Mouse (Mus musculus) intestine, embryonic 16.5 days (tissue): ENCODE results near the gene Pcca. TPM values are rescaled to one million over a fixed set of nuclear protein-coding genes. Genes with fewer than 3 reads are reported as not detected.

Experiments used
- ATAC-seq: fragments of 200-750 bp; cut with Nextera tagmentation; 2 replicates; pipeline ENCODE4 v1.8.0; 2017; ENCODE audit warnings: moderate TSS enrichment, moderate library complexity
- H3K27ac ChIP-seq: fragments of 300-500 bp; sonication (generic); 2 replicates; pipeline ENCODE4 v1.5.1; 2014; ENCODE audit warnings: mild to moderate bottlenecking, low read length
- H3K27me3 ChIP-seq: fragments of 300-500 bp; sonication (generic); replicated peaks from 2 replicates; pipeline ENCODE4 v1.6.1; 2014; ENCODE audit warnings: low read length, control low read depth, mixed read lengths; ENCODE audit not compliant: control insufficient read depth, insufficient read depth
- H3K36me3 ChIP-seq: fragments of 300-500 bp; sonication (generic); 2 replicates; pipeline ENCODE4 v1.6.1; 2014; ENCODE audit warnings: low read length, control low read depth; ENCODE audit not compliant: control insufficient read depth, insufficient read depth
- H3K4me1 ChIP-seq: fragments of 300-500 bp; sonication (generic); 2 replicates; pipeline ENCODE4 v1.6.1; 2014; ENCODE audit warnings: low read length, control low read depth, mixed read lengths; ENCODE audit not compliant: control insufficient read depth, insufficient read depth
- H3K4me2 ChIP-seq: fragments of 300-500 bp; sonication (generic); 2 replicates; pipeline ENCODE4 v1.6.1; 2014; ENCODE audit warnings: low read depth, low read length, control low read depth
- H3K4me3 ChIP-seq: fragments of 300-500 bp; sonication (generic); 2 replicates; pipeline ENCODE4 v1.5.1; 2014; ENCODE audit warnings: mild to moderate bottlenecking, low read length
- H3K9ac ChIP-seq: fragments of 300-500 bp; sonication (generic); 2 replicates; pipeline ENCODE4 v1.6.1; 2014; ENCODE audit warnings: low read depth, low read length
- H3K9me3 ChIP-seq: fragments of 300-500 bp; sonication (generic); 2 replicates; pipeline ENCODE4 v1.6.1; 2016; ENCODE audit warnings: low read length, control low read depth; ENCODE audit not compliant: control insufficient read depth
- WGBS: fragments of 180-500 bp; shearing (Covaris S2); extraction: QIAGEN DNeasy Blood & Tissue Kit; methylation state at CpG from one replicate; pipeline ENCODE4 v1.1.7; 2014; 5-methylcytosine and 5-hydroxymethylcytosine counted together
- polyA plus RNA-seq: library from polyadenylated mRNA; unstranded; fragments of >200 nt; fragmentation: Nextera tagmentation; extraction: Ambion mirVana; gene quantifications from 2 replicates; pipeline ENCODE4 v1.2.1, GENCODE M21; 2015

Gene Pcca
- polyA plus RNA-seq, 1 experiment from 2014 or later, result 17.3 TPM

DNA sequence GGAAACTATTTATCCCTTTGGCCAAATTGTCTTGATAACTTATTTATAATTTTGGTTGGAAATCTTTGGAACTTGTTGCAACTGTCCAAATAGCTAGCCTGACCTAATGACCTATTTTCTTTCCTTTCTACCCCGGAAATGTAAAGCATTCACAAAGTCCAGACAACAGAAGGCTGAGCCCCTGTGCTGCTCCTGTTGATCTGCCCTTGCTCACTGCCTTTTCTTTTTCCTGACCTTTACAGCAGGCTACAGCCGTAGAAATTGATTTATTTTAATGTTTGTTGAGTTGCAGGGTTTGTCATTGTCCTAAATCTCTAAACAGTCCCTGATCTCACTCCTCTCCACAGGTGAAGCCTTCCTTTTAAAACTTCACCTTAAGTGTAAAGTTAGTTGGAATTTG is 231.8 kb downstream of the Pcca start:
- no peak overlapping the region for H3K27ac ChIP-seq
- H3K9me3 ChIP-seq, result no peaks in the 10 kb centered on the region
- H3K4me3 ChIP-seq, result no peak overlapping the region
- no peaks in the 10 kb centered on the region for H3K27me3 ChIP-seq
- no peak overlapping the region for H3K9ac ChIP-seq
- H3K4me2 ChIP-seq, result no peak overlapping the region
- H3K36me3 ChIP-seq, result no peaks in the 10 kb centered on the region
- no peaks in the 10 kb centered on the region for H3K4me1 ChIP-seq
- 42% methylated on average over 2 of the region's 2 CpGs for WGBS
- ATAC-seq, result no peak

DNA sequence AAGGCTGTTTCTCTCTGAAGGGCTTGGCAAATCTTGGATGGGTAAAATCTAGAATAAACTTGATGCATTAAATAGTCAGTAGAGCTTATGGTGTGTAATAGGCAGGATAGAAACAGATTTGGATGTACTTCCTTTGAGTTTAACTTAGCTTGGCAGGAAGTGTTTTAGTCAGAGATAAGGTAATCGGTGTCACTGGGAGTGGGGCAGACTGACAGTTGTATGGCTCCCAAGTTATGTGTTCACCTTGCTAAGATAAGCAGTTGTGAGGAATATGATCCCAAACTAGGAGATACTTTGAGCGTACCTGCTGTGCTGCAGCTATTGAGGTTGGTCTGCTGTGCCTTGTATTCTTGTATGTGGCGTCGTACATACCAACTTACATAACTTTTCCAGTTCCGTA is 232.3 kb downstream of the Pcca start:
- H3K9me3 ChIP-seq, result no peaks in the 10 kb centered on the region
- no peaks in the 10 kb centered on the region for H3K4me1 ChIP-seq
- ATAC-seq, result no peak
- 90% methylated on average over 5 of the region's 5 CpGs for WGBS
- no peak overlapping the region for H3K4me3 ChIP-seq
- no peak overlapping the region for H3K4me2 ChIP-seq
- H3K9ac ChIP-seq, result no peak overlapping the region
- H3K36me3 ChIP-seq, result no peaks in the 10 kb centered on the region
- H3K27me3 ChIP-seq, result no peaks in the 10 kb centered on the region
- no peak overlapping the region for H3K27ac ChIP-seq

DNA sequence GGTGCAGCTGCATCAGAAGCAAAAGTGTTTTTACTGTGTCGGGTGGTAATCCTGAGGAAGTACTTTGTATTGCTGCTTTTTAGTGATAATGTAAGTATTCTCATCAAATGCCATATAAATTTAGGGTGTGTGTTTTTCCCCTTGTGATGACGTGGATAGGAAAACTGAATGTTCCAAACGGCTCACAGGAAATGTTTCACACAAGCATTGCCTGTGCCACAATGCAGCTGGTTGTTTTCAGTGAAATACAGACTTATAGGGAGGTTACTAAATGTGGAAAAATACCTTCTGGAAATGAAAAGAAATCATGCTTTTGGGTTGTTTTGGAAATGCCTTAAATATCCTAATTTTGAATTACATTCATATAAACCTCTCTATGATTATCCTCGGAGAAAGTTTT is 250.6 kb downstream of the Pcca start:
- no peak for ATAC-seq
- 69% methylated on average over 4 of the region's 4 CpGs for WGBS

DNA sequence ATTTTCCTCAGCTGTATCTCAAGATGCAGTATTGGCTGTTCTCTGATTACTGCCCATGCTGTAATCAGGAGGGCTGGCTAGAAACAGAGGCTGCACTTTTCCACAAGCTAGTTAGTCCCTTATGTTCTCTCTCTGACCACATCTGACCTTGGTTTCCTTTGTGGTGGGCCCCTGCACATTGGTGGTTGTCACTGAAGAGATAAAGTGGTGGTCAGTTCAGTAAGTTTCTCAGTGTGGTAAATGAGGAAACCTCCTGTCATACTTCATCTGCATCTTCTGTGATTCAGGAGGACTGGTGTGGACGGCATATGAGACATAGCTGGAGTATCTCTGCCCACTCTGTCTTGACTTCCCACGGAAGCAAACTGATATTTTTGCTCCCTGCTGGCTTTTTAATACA is 254.1 kb downstream of the Pcca start:
- Histone ChIP-seq H3K4me1 (no peaks in the 10 kb centered on the region), H3K27ac (no peak overlapping the region), H3K4me3 (no peak overlapping the region), H3K27me3 (no peaks in the 10 kb centered on the region), H3K9me3 (no peaks in the 10 kb centered on the region), H3K4me2 (no peak overlapping the region), H3K36me3 (no peaks in the 10 kb centered on the region), H3K9ac (no peak overlapping the region)
- 73% methylated on average over 2 of the region's 2 CpGs for WGBS
- no peak for ATAC-seq

More for the DNA sequence above, 250.6 kb downstream of the Pcca start:
- no peak overlapping the region for H3K4me3 ChIP-seq
- H3K9me3 ChIP-seq, result no peaks in the 10 kb centered on the region
- no peaks in the 10 kb centered on the region for H3K27me3 ChIP-seq
- no peak overlapping the region for H3K9ac ChIP-seq
- H3K4me2 ChIP-seq, result no peak overlapping the region
- no peaks in the 10 kb centered on the region for H3K36me3 ChIP-seq
- no peak overlapping the region for H3K27ac ChIP-seq
- H3K4me1 ChIP-seq, result no peaks in the 10 kb centered on the region

DNA sequence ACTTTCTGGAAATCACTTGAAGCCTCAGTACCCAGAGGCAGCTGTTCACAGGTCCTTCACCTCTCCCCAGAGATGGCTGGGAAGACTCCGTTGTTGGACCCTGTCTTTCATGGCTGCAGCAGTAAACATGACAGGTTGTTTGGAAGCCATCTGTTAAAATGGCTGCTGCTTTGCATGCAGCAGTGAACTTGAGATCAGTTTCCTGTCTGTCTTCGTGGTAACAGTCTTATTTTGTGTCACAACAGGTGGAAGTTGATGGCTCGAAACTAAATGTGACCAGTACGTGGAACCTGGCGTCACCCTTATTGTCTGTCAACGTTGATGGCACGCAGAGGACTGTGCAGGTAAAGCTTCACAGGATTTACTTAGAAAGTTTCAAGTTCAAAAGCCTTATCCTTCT is 256.0 kb downstream of the Pcca start:
- no peak overlapping the region for H3K27ac ChIP-seq
- ATAC-seq, result no peak
- no peaks in the 10 kb centered on the region for H3K27me3 ChIP-seq
- no peak overlapping the region for H3K4me2 ChIP-seq
- no peak overlapping the region for H3K4me3 ChIP-seq
- WGBS, result 81% methylated on average over 7 of the region's 7 CpGs
- no peaks in the 10 kb centered on the region for H3K4me1 ChIP-seq
- H3K36me3 ChIP-seq, result no peaks in the 10 kb centered on the region
- H3K9me3 ChIP-seq, result no peaks in the 10 kb centered on the region
- H3K9ac ChIP-seq, result no peak overlapping the region

DNA sequence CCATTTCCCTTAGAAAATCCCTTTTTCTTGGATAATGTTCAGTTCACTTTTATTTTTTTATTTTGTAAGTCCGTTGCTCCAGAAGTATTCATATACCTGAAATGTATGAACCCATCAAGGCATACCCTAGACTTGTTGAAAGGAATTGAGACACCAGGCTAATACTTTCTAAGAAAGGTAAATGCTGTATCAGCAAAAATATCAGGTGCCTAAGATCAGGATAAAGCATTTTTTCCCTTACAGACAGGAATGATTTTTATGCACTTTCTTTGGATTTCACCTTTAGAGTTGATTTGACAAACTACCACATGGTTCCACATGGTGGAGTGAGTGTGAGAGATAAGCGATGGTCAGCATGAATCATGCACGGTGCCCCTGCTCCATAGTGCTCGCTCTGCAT is 259.2 kb downstream of the Pcca start:
- H3K9ac ChIP-seq, result no peak overlapping the region
- no peaks in the 10 kb centered on the region for H3K27me3 ChIP-seq
- no peak overlapping the region for H3K4me3 ChIP-seq
- 72% methylated on average over 4 of the region's 4 CpGs for WGBS
- no peak overlapping the region for H3K27ac ChIP-seq
- no peak overlapping the region for H3K4me2 ChIP-seq
- no peaks in the 10 kb centered on the region for H3K9me3 ChIP-seq
- no peaks in the 10 kb centered on the region for H3K4me1 ChIP-seq
- no peaks in the 10 kb centered on the region for H3K36me3 ChIP-seq
- no peak for ATAC-seq

DNA sequence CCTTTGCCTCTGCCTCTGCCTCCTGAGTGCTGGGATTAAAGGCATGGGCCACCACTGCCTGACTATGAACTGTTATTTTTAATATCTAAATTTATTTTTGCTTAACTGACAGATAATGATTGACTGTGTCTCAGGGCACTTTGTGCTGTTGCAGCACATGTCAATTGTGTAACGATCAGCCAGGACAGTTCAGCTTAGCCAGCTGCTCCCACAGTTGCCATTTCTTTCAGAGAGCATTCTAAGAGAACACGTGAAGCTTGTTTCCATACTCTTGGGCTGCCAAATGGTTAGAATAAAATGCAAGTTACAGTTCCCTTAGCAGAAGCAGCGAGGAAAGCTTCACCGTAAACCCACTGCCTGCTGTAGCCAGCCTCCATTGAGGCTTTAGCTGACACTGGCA is 266.2 kb downstream of the Pcca start:
- WGBS, result 83% methylated on average over 4 of the region's 4 CpGs
- Histone ChIP-seq H3K4me2 (no peak overlapping the region), H3K9ac (no peak overlapping the region), H3K36me3 (no peaks in the 10 kb centered on the region), H3K27ac (no peak overlapping the region), H3K4me3 (no peak overlapping the region), H3K4me1 (no peaks in the 10 kb centered on the region), H3K9me3 (no peaks in the 10 kb centered on the region), H3K27me3 (no peaks in the 10 kb centered on the region)
- no peak for ATAC-seq

DNA sequence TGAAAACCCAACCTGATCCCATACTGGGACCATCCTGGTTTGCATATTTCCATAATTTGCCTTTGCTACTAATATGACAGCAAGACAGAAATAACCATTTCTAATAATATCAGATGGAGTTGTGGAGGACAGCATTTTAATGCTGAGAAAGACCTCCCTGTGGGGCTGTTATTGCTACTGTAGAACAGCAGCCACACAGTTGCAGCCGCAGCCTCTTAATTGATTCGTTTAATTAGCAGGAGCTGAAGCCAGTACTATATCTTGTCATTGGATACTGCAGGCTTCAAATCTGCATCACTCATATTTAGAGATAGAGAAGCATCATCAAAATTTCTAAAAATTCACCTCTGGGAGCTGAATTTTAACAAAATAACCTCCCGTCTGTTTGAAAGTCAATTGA is 286.9 kb downstream of the Pcca start:
- Histone ChIP-seq H3K9ac (no peak overlapping the region), H3K4me1 (no peaks in the 10 kb centered on the region), H3K4me3 (no peak overlapping the region), H3K27me3 (no peaks in the 10 kb centered on the region), H3K36me3 (no peaks in the 10 kb centered on the region), H3K4me2 (no peak overlapping the region), H3K27ac (no peak overlapping the region), H3K9me3 (no peaks in the 10 kb centered on the region)
- 85% methylated on average over 3 of the region's 3 CpGs for WGBS
- no peak for ATAC-seq

DNA sequence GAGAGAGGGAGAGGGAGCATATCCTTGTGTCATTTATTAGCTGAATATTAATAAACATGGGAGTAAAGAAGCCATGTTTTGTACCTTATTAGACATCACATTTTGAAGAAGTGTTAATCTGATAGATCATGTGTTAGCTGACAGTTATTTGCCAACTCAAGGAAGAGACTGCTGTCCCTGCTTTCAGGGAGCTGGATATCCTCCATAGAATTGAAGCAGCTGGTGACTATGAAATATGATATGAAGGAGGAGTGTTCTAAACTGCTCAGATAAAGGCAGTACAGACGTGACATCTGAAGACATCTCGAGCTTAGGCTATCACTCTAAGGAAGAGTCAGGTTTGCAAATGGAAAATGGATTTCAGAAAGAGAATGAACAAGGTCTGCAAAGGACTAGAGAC is 289.7 kb downstream of the Pcca start:
- H3K4me2 ChIP-seq, result no peak overlapping the region
- WGBS, result 58% methylated on average over 2 of the region's 2 CpGs
- H3K9ac ChIP-seq, result no peak overlapping the region
- no peak overlapping the region for H3K4me3 ChIP-seq
- no peaks in the 10 kb centered on the region for H3K4me1 ChIP-seq
- H3K27me3 ChIP-seq, result no peaks in the 10 kb centered on the region
- no peaks in the 10 kb centered on the region for H3K36me3 ChIP-seq
- H3K9me3 ChIP-seq, result no peaks in the 10 kb centered on the region
- no peak for ATAC-seq
- no peak overlapping the region for H3K27ac ChIP-seq

DNA sequence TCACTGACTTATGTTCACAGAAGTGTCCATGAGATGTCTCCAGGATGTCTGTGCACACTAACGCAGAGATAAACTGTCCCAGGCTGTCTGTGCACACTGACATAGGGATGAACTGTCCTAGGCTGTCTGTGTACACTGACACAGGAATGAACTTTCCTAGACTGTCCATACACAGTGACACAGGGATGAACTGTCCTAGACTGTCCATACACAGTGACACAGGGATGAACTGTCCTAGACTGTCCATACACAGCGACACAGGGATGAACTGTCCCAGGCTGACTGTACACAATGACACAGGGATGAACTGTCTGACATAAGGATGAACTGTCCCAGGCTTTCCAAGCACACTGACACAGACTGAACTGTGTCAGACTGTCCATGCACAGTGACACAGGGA is 291.3 kb downstream of the Pcca start:
- no peak overlapping the region for H3K4me2 ChIP-seq
- no peak overlapping the region for H3K27ac ChIP-seq
- no peak overlapping the region for H3K9ac ChIP-seq
- WGBS, result 90% methylated on average over 2 of the region's 2 CpGs
- no peak overlapping the region for H3K4me3 ChIP-seq
- H3K4me1 ChIP-seq, result no peaks in the 10 kb centered on the region
- H3K9me3 ChIP-seq, result no peaks in the 10 kb centered on the region
- no peak for ATAC-seq
- H3K36me3 ChIP-seq, result no peaks in the 10 kb centered on the region
- no peaks in the 10 kb centered on the region for H3K27me3 ChIP-seq
